In genomic region chr17:66208803-66209515, GRCm38 (mm10) we compare ENCODE assay signal across 8 mouse cellular contexts.
DNase-seq lines count a peak whose midpoint lies in the region; ATAC-seq and TF ChIP-seq lines count a peak whose summit lies in the region.
"Not testable (repeated sequence)": the region's sequence is repeated elsewhere in the genome, so short reads cannot be mapped to it uniquely, and the experiment has no call there.

No protein-coding gene starts in this region.

- ATAC-seq in CD4-positive, CD25-positive, alpha-beta regulatory T cell, adult 4 months: peak; percentile 71
- ATAC-seq in erythroblast, adult 5-6 weeks (replicated peaks; ENCODE audit: low FRiP score, poor library complexity, severe bottlenecking): peak; percentile 76
- ATAC-seq in granulocyte monocyte progenitor cell, adult 5-6 weeks (replicated peaks; ENCODE audit: poor library complexity, severe bottlenecking): peak; percentile 79
- peak; percentile 81 for ATAC-seq in hindbrain, embryonic 13.5 days (ENCODE audit: low FRiP score)
- ATAC-seq in kidney, embryonic 15.5 days (replicated peaks; ENCODE audit: low FRiP score): peak; percentile 82
- peak; percentile 73; the same call in 1 of the 2 replicates for ATAC-seq in liver, embryonic 14.5 days (ENCODE audit: insufficient read depth)
- peak; percentile 71; the same call in 1 of the 2 replicates for ATAC-seq in midbrain, embryonic 11.5 days (ENCODE audit: low FRiP score)
- 0 out of 2 replicates have a peak, but pooled peaks have one; percentile 47 for ATAC-seq in neutrophil, adult 5-6 weeks (ENCODE audit: extremely low read depth, insufficient number of reproducible peaks, low FRiP score, poor library complexity, severe bottlenecking)

- not testable (repeated sequence) for H3K9ac ChIP-seq in hindbrain, embryonic 13.5 days; kidney, embryonic 15.5 days; liver, embryonic 14.5 days (replicated peaks); midbrain, embryonic 11.5 days (ENCODE audit: low read length)

- peak; percentile 23; the same call in 1 of the 2 replicates for TF ChIP-seq CTCF in liver, embryonic 14.5 days (IDR thresholded peaks at IDR 0.05; ENCODE audit: low read depth)

- H3K27ac ChIP-seq in hindbrain, embryonic 13.5 days; kidney, embryonic 15.5 days; liver, embryonic 14.5 days; midbrain, embryonic 11.5 days (ENCODE audit: low read depth, low read length): not testable (repeated sequence)

- H3K4me1 ChIP-seq in hindbrain, embryonic 13.5 days (replicated peaks); kidney, embryonic 15.5 days; liver, embryonic 14.5 days (replicated peaks; ENCODE audit: control insufficient read depth in 2 of 2, insufficient read depth in 2 of 2, low read length in 1 of 2); midbrain, embryonic 11.5 days (ENCODE audit: control insufficient read depth, insufficient read depth, low read length): not testable (repeated sequence)

- not testable (repeated sequence) for TF ChIP-seq EP300 in liver, embryonic 14.5 days (IDR thresholded peaks at IDR 0.05; ENCODE audit: low read depth)

- 47% methylated on average over 3 of the region's 6 CpGs for WGBS in hindbrain, embryonic 13.5 days
- WGBS in kidney, embryonic 15.5 days: 48% methylated on average over 4 of the region's 6 CpGs
- WGBS in liver, embryonic 14.5 days (ENCODE audit: insufficient replicate concordance): 31% methylated on average over 3 of the region's 6 CpGs
- 48% methylated on average over 3 of the region's 6 CpGs for WGBS in midbrain, embryonic 11.5 days

- not testable (repeated sequence) for H3K36me3 ChIP-seq in hindbrain, embryonic 13.5 days; kidney, embryonic 15.5 days; liver, embryonic 14.5 days (replicated peaks; ENCODE audit: control insufficient read depth, insufficient read depth, low read depth); midbrain, embryonic 11.5 days (ENCODE audit: control insufficient read depth, insufficient read depth, low read length)

- not testable (repeated sequence) for H3K4me2 ChIP-seq in hindbrain, embryonic 13.5 days; kidney, embryonic 15.5 days; liver, embryonic 14.5 days (ENCODE audit: low read depth); midbrain, embryonic 11.5 days

- not testable (repeated sequence) for H3K9me3 ChIP-seq in hindbrain, embryonic 13.5 days; kidney, embryonic 15.5 days (replicated peaks); liver, embryonic 14.5 days (ENCODE audit: control insufficient read depth, low read length); midbrain, embryonic 11.5 days (ENCODE audit: control insufficient read depth, low read length)

- H3K27me3 ChIP-seq in hindbrain, embryonic 13.5 days; kidney, embryonic 15.5 days; liver, embryonic 14.5 days (ENCODE audit: control insufficient read depth, insufficient read depth, low read length); midbrain, embryonic 11.5 days (ENCODE audit: control insufficient read depth, insufficient read depth, low read length): not testable (repeated sequence)

- DNase-seq in liver, embryonic 14.5 days (ENCODE audit: low read depth in 3 of 3, low spot score in 3 of 3); midbrain, embryonic 11.5 days (ENCODE audit: low spot score, missing footprints): not testable (repeated sequence)

- H3K4me3 ChIP-seq in hindbrain, embryonic 13.5 days; kidney, embryonic 15.5 days (replicated peaks); liver, embryonic 14.5 days (ENCODE audit: insufficient read depth in 1 of 2, low read depth in 2 of 2, low read length in 2 of 2); midbrain, embryonic 11.5 days (ENCODE audit: low read depth, low read length): not testable (repeated sequence)
